28 mouse cellular contexts compared by ENCODE assay signal in genomic region chr2:102711511-102711910, GRCm38 (mm10). TPM values are rescaled to one million over a fixed set of nuclear protein-coding genes. Genes with fewer than 3 reads are reported as not detected.
A peak's percentile ranks its signal among the peaks of the same experiment; 100 is the strongest.
DNase-seq lines count a peak whose midpoint lies in the region; ATAC-seq and TF ChIP-seq lines count a peak whose summit lies in the region.
"Had no signal": no experiment of that assay in that cellular context is flagged by ENCODE, and none has a peak within 500 bp of the region (broad histone marks: within the 10 kb centered on the region; RNA-seq: fewer than 3 reads in every experiment).

No protein-coding gene starts in this region.

- ATAC-seq in lung, postnatal 0 days, result no peak
- ATAC-seq in stomach, postnatal 0 days (ENCODE audit: low FRiP score, low TSS enrichment), result no peak
- ATAC-seq in hindbrain, postnatal 0 days, result no peak
- ATAC-seq: activated CD4-positive, CD25-positive, alpha-beta regulatory T cell, adult 4 months; CD4-positive, CD25-positive, alpha-beta regulatory T cell, adult 4 months; forebrain, embryonic 13.5 days; forebrain, embryonic 15.5 days; Patski had no signal

- peak; percentile 76 for DNase-seq in heart, adult 11 months
- DNase-seq in heart, postnatal 25 days (ENCODE audit: low spot score), result no peak
- peak; percentile 8 for DNase-seq in lung, postnatal 10 days
- no peak for DNase-seq in lung, postnatal 0 days (ENCODE audit: low spot score)
- DNase-seq in fat pad, adult 2 months (ENCODE audit: extremely low read depth, low read depth, low spot score), result peak; percentile 77
- no peak for DNase-seq in stomach, postnatal 0 days (ENCODE audit: low spot score)
- DNase-seq in hindbrain, postnatal 0 days (ENCODE audit: low spot score), result no peak
- DNase-seq: adrenal gland, adult 8-10 months; adrenal gland, postnatal 14 days; adrenal gland, postnatal 36 days; B cell, adult 2 months; cerebellum, adult 11-12 months; cerebellum, adult 2 months; cerebellum, adult 9-10 months; cerebellum, postnatal 14 days; cerebellum, postnatal 36 days; embryo, embryonic 11 days had no signal

- H3K4me2 ChIP-seq in lung, postnatal 0 days (replicated peaks; ENCODE audit: low read depth, low read length), result no peak overlapping the region
- no peak overlapping the region for H3K4me2 ChIP-seq in stomach, postnatal 0 days (replicated peaks; ENCODE audit: low read depth)
- H3K4me2 ChIP-seq in hindbrain, postnatal 0 days (ENCODE audit: low read depth, low read length), result no peak overlapping the region
- H3K4me2 ChIP-seq: embryonic facial prominence, embryonic 13.5 days; embryonic facial prominence, embryonic 15.5 days; forebrain, embryonic 13.5 days; forebrain, embryonic 15.5 days had no signal

- no peak for TF ChIP-seq CTCF in lung, postnatal 0 days (IDR thresholded peaks at IDR 0.05)
- TF ChIP-seq CTCF in stomach, postnatal 0 days (IDR thresholded peaks at IDR 0.05; ENCODE audit: low read depth), result no peak
- no peak for TF ChIP-seq CTCF in hindbrain, postnatal 0 days (IDR thresholded peaks at IDR 0.05; ENCODE audit: low read depth)

- no peak overlapping the region for H3K9ac ChIP-seq in lung, postnatal 0 days (replicated peaks; ENCODE audit: low read depth)
- H3K9ac ChIP-seq in stomach, postnatal 0 days (ENCODE audit: low read length), result no peak overlapping the region
- H3K9ac ChIP-seq in hindbrain, postnatal 0 days (replicated peaks; ENCODE audit: low read length), result no peak overlapping the region
- H3K9ac ChIP-seq: embryonic facial prominence, embryonic 13.5 days; embryonic facial prominence, embryonic 15.5 days; forebrain, embryonic 13.5 days; forebrain, embryonic 15.5 days had no signal

- no peaks in the 10 kb centered on the region for H3K27me3 ChIP-seq in lung, postnatal 0 days (replicated peaks; ENCODE audit: insufficient read depth, low read length)
- no peaks in the 10 kb centered on the region for H3K27me3 ChIP-seq in stomach, postnatal 0 days (ENCODE audit: control insufficient read depth, insufficient read depth, low read length)
- H3K27me3 ChIP-seq in hindbrain, postnatal 0 days (ENCODE audit: insufficient read depth, low read length), result no peaks in the 10 kb centered on the region
- H3K27me3 ChIP-seq: CH12.LX; embryonic facial prominence, embryonic 13.5 days; embryonic facial prominence, embryonic 15.5 days; forebrain, embryonic 13.5 days; forebrain, embryonic 15.5 days; Patski had no signal

- H3K4me3 ChIP-seq in lung, postnatal 0 days (ENCODE audit: low read depth, low read length), result no peak overlapping the region
- no peak overlapping the region for H3K4me3 ChIP-seq in stomach, postnatal 0 days (ENCODE audit: low read depth, low read length)
- no peak overlapping the region for H3K4me3 ChIP-seq in hindbrain, postnatal 0 days (ENCODE audit: low read length)
- H3K4me3 ChIP-seq: embryonic facial prominence, embryonic 13.5 days; embryonic facial prominence, embryonic 15.5 days; erythroblast, embryonic 14.5 days; forebrain, embryonic 13.5 days; forebrain, embryonic 15.5 days had no signal

- H3K9me3 ChIP-seq in lung, postnatal 0 days (ENCODE audit: low read length), result no peaks in the 10 kb centered on the region
- H3K9me3 ChIP-seq in stomach, postnatal 0 days (ENCODE audit: control insufficient read depth, low read length), result no peaks in the 10 kb centered on the region
- no peaks in the 10 kb centered on the region for H3K9me3 ChIP-seq in hindbrain, postnatal 0 days (ENCODE audit: low read length)
- H3K9me3 ChIP-seq: embryonic facial prominence, embryonic 13.5 days; embryonic facial prominence, embryonic 15.5 days; forebrain, embryonic 13.5 days; forebrain, embryonic 15.5 days; G1E had no signal

- H3K27ac ChIP-seq in lung, postnatal 0 days (ENCODE audit: low read length), result no peak overlapping the region
- 0 out of 2 replicates have a peak overlapping the region, but pooled peaks have one; percentile 14 for H3K27ac ChIP-seq in stomach, postnatal 0 days (replicated peaks)
- H3K27ac ChIP-seq in hindbrain, postnatal 0 days, result no peak overlapping the region
- H3K27ac ChIP-seq: embryonic facial prominence, embryonic 13.5 days; embryonic facial prominence, embryonic 15.5 days; forebrain, embryonic 13.5 days; forebrain, embryonic 15.5 days had no signal

- intact Hi-C loops in heart, postnatal 25 days (cut with DNase I), result no loop called here

- WGBS in lung, postnatal 0 days, result 45% methylated on average over 5 of the region's 5 CpGs
- 53% methylated on average over 5 of the region's 5 CpGs for WGBS in stomach, postnatal 0 days
- WGBS in hindbrain, postnatal 0 days, result 82% methylated on average over 5 of the region's 5 CpGs

- no peaks in the 10 kb centered on the region for H3K4me1 ChIP-seq in lung, postnatal 0 days (ENCODE audit: insufficient read depth, low read depth, low read length)
- H3K4me1 ChIP-seq in stomach, postnatal 0 days (replicated peaks; ENCODE audit: control insufficient read depth, insufficient read depth), result no peaks in the 10 kb centered on the region
- no peaks in the 10 kb centered on the region for H3K4me1 ChIP-seq in hindbrain, postnatal 0 days (ENCODE audit: insufficient read depth, low read length)
- H3K4me1 ChIP-seq: embryonic facial prominence, embryonic 13.5 days; embryonic facial prominence, embryonic 15.5 days; forebrain, embryonic 13.5 days; forebrain, embryonic 15.5 days had no signal

- no peak for TF ChIP-seq EP300 in lung, postnatal 0 days (IDR thresholded peaks at IDR 0.05)
- no peak for TF ChIP-seq EP300 in stomach, postnatal 0 days (optimal IDR thresholded peaks at IDR 0.05)

- H3K36me3 ChIP-seq in lung, postnatal 0 days (ENCODE audit: insufficient read depth, low read length), result no peaks in the 10 kb centered on the region
- H3K36me3 ChIP-seq in stomach, postnatal 0 days (ENCODE audit: control insufficient read depth, insufficient read depth, low read length), result no peaks in the 10 kb centered on the region
- no peaks in the 10 kb centered on the region for H3K36me3 ChIP-seq in hindbrain, postnatal 0 days (ENCODE audit: insufficient read depth, low read length)
- H3K36me3 ChIP-seq: embryonic facial prominence, embryonic 13.5 days; embryonic facial prominence, embryonic 15.5 days; forebrain, embryonic 15.5 days; G1E had no signal

RNA-seq across cellular contexts. Expression of gene Slc1a2, which starts 53.1 kb away (rescaled TPM):
- total RNA-seq in heart, postnatal 25 days (2021), result under 1 TPM; 0.05 to 0.06 TPM
- 0.50 and 0.87 TPM in 2 replicates for polyA plus RNA-seq in lung, postnatal 0 days (2015; fragmentation: Nextera tagmentation; extraction: Ambion mirVana)
- polyA plus RNA-seq in stomach, postnatal 0 days (2015; fragmentation: Nextera tagmentation; extraction: Ambion mirVana), result 1.7 and 1.8 TPM in 2 replicates
- total RNA-seq in hindbrain, postnatal 0 days (2014; rRNA removed), result 116 and 130 TPM in 2 replicates
- 21.9 and 23.9 TPM in 2 replicates for polyA plus RNA-seq in hindbrain, postnatal 0 days (2015; fragmentation: Nextera tagmentation; extraction: Ambion mirVana)
- total RNA-seq: common myeloid progenitor, adult 5-6 weeks had no signal
- polyA plus RNA-seq: activated CD4-positive, CD25-positive, alpha-beta regulatory T cell, adult 4 months; erythroblast, embryonic 14.5 days; G1E had no signal

Comparison
In these comparisons a context has a peak if more than half of its experiments do, and no peak if none do; other contexts are left out.
1. DNase-seq: peak in heart, adult 11 months (single experiment), lung, postnatal 10 days (single experiment) and fat pad, adult 2 months (single experiment); none in heart, postnatal 25 days (single experiment), lung, postnatal 0 days (single experiment), stomach, postnatal 0 days (single experiment) and hindbrain, postnatal 0 days (single experiment).